Mouse (Mus musculus) E14TG2a.4 (cell line): ENCODE measurements around the gene Pcdh17.
A peak's percentile ranks its signal among the peaks of the same experiment; 100 is the strongest.

Source experiments
- H3K27me3 ChIP-seq: 2 replicates; pipeline ENCODE4 v1.6.1; 2014; ENCODE audit warnings: low read length, control low read depth; ENCODE audit not compliant: insufficient read depth
- H3K36me3 ChIP-seq: 2 replicates; pipeline ENCODE4 v1.6.1; 2014; ENCODE audit warnings: low read length, control low read depth; ENCODE audit not compliant: insufficient read depth
- H3K4me1 ChIP-seq: replicated peaks from 2 replicates; pipeline ENCODE4 v1.6.1; 2014; ENCODE audit warnings: low read depth, low read length, control low read depth
- H3K4me3 ChIP-seq: replicated peaks from 2 replicates; pipeline ENCODE4 v1.5.1; 2014; ENCODE audit warnings: mild to moderate bottlenecking, low read length
- H3K9me3 ChIP-seq: 2 replicates; pipeline ENCODE4 v1.6.1; 2014; ENCODE audit warnings: low read length, control low read depth
- CTCF ChIP-seq: conservative IDR thresholded peaks from 2 replicates; pipeline ENCODE4 v1.5.1; 2014; ENCODE audit warnings: low read length
- NANOG ChIP-seq: IDR thresholded peaks from 2 replicates; pipeline ENCODE4 v1.6.1; 2014; ENCODE audit warnings: borderline replicate concordance, low read length, mixed read lengths
- POU5F1 ChIP-seq: IDR thresholded peaks from 2 replicates; pipeline ENCODE4 v1.6.1; 2014; ENCODE audit warnings: low read length, borderline replicate concordance

Pcdh17 gene

GRCm38 (mm10) chr14:84444663-84445502 lies 1.5 kb downstream of the Pcdh17 start:
- H3K4me1 ChIP-seq = peaks cover 48% of the 10 kb centered on the region
- TF ChIP-seq NANOG (no peak), POU5F1 (no peak), CTCF (no peak)

GRCm38 (mm10) chr14:84445503-84446410 lies 2.4 kb downstream of the Pcdh17 start:
- Histone ChIP-seq H3K4me1 (peaks cover 48% of the 10 kb centered on the region), H3K4me3 (peak overlapping the region; percentile 71), H3K36me3 (no peaks in the 10 kb centered on the region), H3K27me3 (peaks cover 67% of the 10 kb centered on the region), H3K9me3 (no peaks in the 10 kb centered on the region)
- no peak for TF ChIP-seq NANOG
- TF ChIP-seq CTCF = no peak
- TF ChIP-seq POU5F1 = no peak

More at GRCm38 (mm10) chr14:84444663-84445502, 1.5 kb downstream of the Pcdh17 start:
- Histone ChIP-seq H3K27me3 (peaks cover 67% of the 10 kb centered on the region), H3K36me3 (no peaks in the 10 kb centered on the region), H3K4me3 (peak overlapping the region; percentile 71), H3K9me3 (no peaks in the 10 kb centered on the region)

GRCm38 (mm10) chr14:84446411-84446915 lies 3.1 kb downstream of the Pcdh17 start:
- TF ChIP-seq CTCF (no peak), POU5F1 (no peak), NANOG (no peak)

GRCm38 (mm10) chr14:84446941-84447641 lies 3.7 kb downstream of the Pcdh17 start:
- no peaks in the 10 kb centered on the region for H3K9me3 ChIP-seq
- no peak for TF ChIP-seq POU5F1
- TF ChIP-seq CTCF = peak; percentile 44
- no peaks in the 10 kb centered on the region for H3K36me3 ChIP-seq
- peaks cover 59% of the 10 kb centered on the region for H3K27me3 ChIP-seq
- H3K4me1 ChIP-seq = peaks cover 48% of the 10 kb centered on the region
- H3K4me3 ChIP-seq = peak overlapping the region; percentile 71

More at GRCm38 (mm10) chr14:84446411-84446915, 3.1 kb downstream of the Pcdh17 start:
- H3K36me3 ChIP-seq = no peaks in the 10 kb centered on the region
- H3K27me3 ChIP-seq = peaks cover 64% of the 10 kb centered on the region
- peaks cover 48% of the 10 kb centered on the region for H3K4me1 ChIP-seq
- H3K9me3 ChIP-seq = no peaks in the 10 kb centered on the region
- H3K4me3 ChIP-seq = peak overlapping the region; percentile 71

GRCm38 (mm10) chr14:84447661-84448380 lies 4.5 kb downstream of the Pcdh17 start:
- TF ChIP-seq NANOG (no peak), CTCF (no peak), POU5F1 (no peak)

GRCm38 (mm10) chr14:84448381-84448771 lies 5.0 kb downstream of the Pcdh17 start:
- no peaks in the 10 kb centered on the region for H3K9me3 ChIP-seq
- TF ChIP-seq CTCF (no peak), POU5F1 (no peak), NANOG (no peak)
- H3K27me3 ChIP-seq = peaks cover 59% of the 10 kb centered on the region
- H3K4me1 ChIP-seq = peaks cover 48% of the 10 kb centered on the region
- peak overlapping the region; percentile 71 for H3K4me3 ChIP-seq
- H3K36me3 ChIP-seq = no peaks in the 10 kb centered on the region

More at GRCm38 (mm10) chr14:84447661-84448380, 4.5 kb downstream of the Pcdh17 start:
- Histone ChIP-seq H3K4me3 (peak overlapping the region; percentile 71), H3K36me3 (no peaks in the 10 kb centered on the region), H3K4me1 (peaks cover 48% of the 10 kb centered on the region), H3K9me3 (no peaks in the 10 kb centered on the region), H3K27me3 (peaks cover 59% of the 10 kb centered on the region)

- Histone ChIP-seq H3K9me3 (no peaks in the 10 kb centered on the region), H3K4me3 (no peak overlapping the region), H3K27me3 (peaks cover 3% of the 10 kb centered on the region; the same call in 1 of the 2 replicates), H3K36me3 (no peaks in the 10 kb centered on the region), H3K4me1 (no peaks in the 10 kb centered on the region)
- no peak for TF ChIP-seq CTCF
- no peak for TF ChIP-seq POU5F1
- no peak for TF ChIP-seq NANOG
These were observed 10.9 kb downstream of the Pcdh17 start for GRCm38 (mm10) chr14:84454074-84454845.
